Mouse (Mus musculus) thymus, adult 2 months (tissue): ENCODE results near the gene Syt16. TPM values are rescaled to one million over a fixed set of nuclear protein-coding genes. Genes with fewer than 3 reads are reported as not detected.

Experiments used
- DNase-seq: peaks from one replicate; pipeline ENCODE4 v3.0.0; 2021
- H3K27ac ChIP-seq: fragments of 200-500 bp; 2 replicates; pipeline ENCODE4 v1.5.1; 2012; ENCODE audit warnings: low read length, control low read depth; ENCODE audit not compliant: control insufficient read depth, insufficient read depth
- H3K27me3 ChIP-seq: fragments of 200-500 bp; 2 replicates; pipeline ENCODE4 v1.6.1; 2012; ENCODE audit warnings: mild to moderate bottlenecking, low read length, moderate library complexity, mixed read lengths; ENCODE audit not compliant: control insufficient read depth, insufficient read depth
- H3K36me3 ChIP-seq: fragments of 200-500 bp; 2 replicates; pipeline ENCODE4 v1.6.1; 2012; ENCODE audit warnings: mild to moderate bottlenecking, low read length, moderate library complexity; ENCODE audit not compliant: control insufficient read depth, insufficient read depth
- H3K4me1 ChIP-seq: fragments of 200-500 bp; replicated peaks from 2 replicates; pipeline ENCODE4 v1.6.1; 2012; ENCODE audit warnings: low read length; ENCODE audit not compliant: control insufficient read depth, insufficient read depth
- H3K4me3 ChIP-seq: fragments of 200-500 bp; 2 replicates; pipeline ENCODE4 v1.5.1; 2012; ENCODE audit warnings: mild to moderate bottlenecking, low read length, control low read depth, moderate library complexity; ENCODE audit not compliant: control insufficient read depth, insufficient read depth
- CTCF ChIP-seq: fragments of 200-500 bp; IDR thresholded peaks from 2 replicates; pipeline ENCODE4 v1.5.1; 2012; ENCODE audit warnings: mild to moderate bottlenecking, control low read depth, low read length, moderate library complexity, borderline replicate concordance; ENCODE audit not compliant: control insufficient read depth, poor library complexity, insufficient read depth; ENCODE audit errors: extremely low read depth
- POLR2A ChIP-seq: fragments of 200-500 bp; IDR thresholded peaks from 2 replicates; pipeline ENCODE4 v1.6.1; 2012; ENCODE audit warnings: mild to moderate bottlenecking, low read length, control low read depth, moderate library complexity; ENCODE audit not compliant: control insufficient read depth, poor library complexity, insufficient read depth; ENCODE audit errors: extremely low read depth
- WGBS: fragments of 180-500 bp; shearing (Covaris S2); methylation state at CpG from one replicate; pipeline ENCODE4 v1.1.7; 2018; 5-methylcytosine and 5-hydroxymethylcytosine counted together
- polyA plus RNA-seq: library from polyadenylated mRNA; depleted of rRNA; stranded (reverse); fragments of >200 nt; gene quantifications from 2 replicates; pipeline ENCODE4 v1.2.3, GENCODE M21; 2012

The Syt16 gene
- polyA plus RNA-seq, 1 experiment: not detected

DNA sequence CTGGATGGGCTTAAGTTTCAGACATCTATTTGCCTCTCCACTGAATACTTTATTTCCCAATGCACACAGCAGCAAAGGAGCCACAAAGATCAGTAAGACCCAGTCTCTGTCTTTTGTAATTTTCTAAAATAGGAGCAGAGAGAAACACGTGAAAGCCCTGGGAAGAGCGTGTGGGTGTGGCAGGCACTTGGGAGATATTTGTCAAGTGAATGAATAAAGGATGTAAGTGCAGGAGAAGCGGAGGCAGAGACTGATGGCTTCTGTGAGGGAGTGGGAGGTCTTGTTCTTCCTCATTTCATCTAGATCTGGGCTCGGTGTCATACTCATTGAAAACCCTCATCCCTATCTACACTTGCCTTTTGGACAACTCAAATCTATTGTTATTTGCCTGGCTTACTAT is 78.6 kb downstream of the Syt16 start:
- Histone ChIP-seq H3K4me1 (no peaks in the 10 kb centered on the region), H3K4me3 (no peak overlapping the region), H3K36me3 (no peaks in the 10 kb centered on the region), H3K27ac (no peak overlapping the region), H3K27me3 (no peaks in the 10 kb centered on the region)
- WGBS: 79% methylated on average over 4 of the region's 4 CpGs
- no peak for TF ChIP-seq POLR2A
- no peak for TF ChIP-seq CTCF
- no peak for DNase-seq

DNA sequence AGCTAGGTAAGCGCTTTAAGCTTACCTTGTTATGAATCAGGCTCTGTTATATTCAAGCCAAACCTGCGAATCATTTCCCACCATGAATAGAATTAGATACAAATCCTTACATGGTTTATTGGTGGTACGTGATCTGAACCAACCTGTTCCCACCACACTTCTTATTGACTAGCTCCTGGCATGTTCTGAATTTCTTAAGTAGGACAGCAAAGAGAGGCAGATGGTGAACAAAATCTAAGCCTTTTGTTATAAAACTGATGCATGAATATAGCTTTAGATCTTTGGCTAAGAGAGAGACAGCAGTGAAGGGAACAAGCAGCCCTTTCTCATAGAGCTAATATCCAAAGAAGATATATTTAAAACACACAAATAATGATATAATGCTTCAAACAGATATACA is 83.7 kb downstream of the Syt16 start:
- DNase-seq: no peak
- H3K4me3 ChIP-seq: no peak overlapping the region
- no peak overlapping the region for H3K27ac ChIP-seq
- no peak for TF ChIP-seq CTCF
- WGBS: 96% methylated on average over 3 of the region's 3 CpGs
- H3K4me1 ChIP-seq: no peaks in the 10 kb centered on the region
- H3K27me3 ChIP-seq: no peaks in the 10 kb centered on the region
- no peaks in the 10 kb centered on the region for H3K36me3 ChIP-seq

DNA sequence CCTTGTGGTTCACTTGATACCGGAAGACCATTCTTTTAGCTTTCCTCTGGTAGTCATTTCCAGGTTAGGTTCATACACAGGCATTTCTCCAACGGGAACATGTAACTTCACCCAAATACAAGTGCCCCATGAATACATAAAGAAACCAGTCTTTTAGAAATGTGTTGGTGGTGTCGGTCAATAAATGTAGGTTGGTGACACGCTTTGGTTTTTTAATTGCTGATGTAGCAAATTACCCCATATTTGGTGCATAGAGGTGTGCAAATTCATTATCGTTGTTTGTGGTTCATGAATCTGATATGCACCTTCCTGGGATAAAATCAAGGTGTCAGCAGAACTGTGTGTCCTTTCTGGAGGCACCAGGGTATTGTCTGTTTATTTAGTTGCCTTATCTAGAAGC is 86.9 kb downstream of the Syt16 start:
- Histone ChIP-seq H3K4me3 (no peak overlapping the region), H3K27ac (no peak overlapping the region), H3K27me3 (no peaks in the 10 kb centered on the region), H3K4me1 (no peaks in the 10 kb centered on the region), H3K36me3 (no peaks in the 10 kb centered on the region)
- TF ChIP-seq CTCF (no peak), POLR2A (no peak)
- no peak for DNase-seq
- 93% methylated on average over 5 of the region's 5 CpGs for whole genome bisulfite sequencing

DNA sequence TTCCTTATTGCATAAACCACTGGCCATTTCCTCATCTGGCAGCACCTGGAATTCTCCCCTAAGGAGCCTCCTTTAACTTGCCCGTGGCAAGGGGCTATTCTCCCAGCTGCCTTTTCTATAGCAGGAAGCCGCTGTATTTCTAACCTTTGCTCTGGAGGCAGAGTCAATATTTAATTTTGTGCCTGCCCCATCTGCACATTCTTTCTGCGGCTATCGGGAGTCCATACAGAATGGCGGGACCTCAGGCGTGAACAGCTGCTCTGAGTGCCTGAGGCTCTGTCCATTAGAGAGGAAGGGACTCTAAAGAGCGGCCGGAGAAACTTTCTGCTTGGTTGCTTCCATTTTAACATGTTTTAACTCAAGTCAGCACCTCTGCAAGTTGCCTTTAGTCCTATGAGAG is 89.6 kb downstream of the Syt16 start:
- H3K27ac ChIP-seq: no peak overlapping the region
- no peaks in the 10 kb centered on the region for H3K4me1 ChIP-seq
- no peak for DNase-seq
- no peaks in the 10 kb centered on the region for H3K36me3 ChIP-seq
- TF ChIP-seq POLR2A (no peak), CTCF (no peak)
- WGBS: 94% methylated on average over 8 of the region's 8 CpGs
- H3K27me3 ChIP-seq: no peaks in the 10 kb centered on the region
- H3K4me3 ChIP-seq: no peak overlapping the region

DNA sequence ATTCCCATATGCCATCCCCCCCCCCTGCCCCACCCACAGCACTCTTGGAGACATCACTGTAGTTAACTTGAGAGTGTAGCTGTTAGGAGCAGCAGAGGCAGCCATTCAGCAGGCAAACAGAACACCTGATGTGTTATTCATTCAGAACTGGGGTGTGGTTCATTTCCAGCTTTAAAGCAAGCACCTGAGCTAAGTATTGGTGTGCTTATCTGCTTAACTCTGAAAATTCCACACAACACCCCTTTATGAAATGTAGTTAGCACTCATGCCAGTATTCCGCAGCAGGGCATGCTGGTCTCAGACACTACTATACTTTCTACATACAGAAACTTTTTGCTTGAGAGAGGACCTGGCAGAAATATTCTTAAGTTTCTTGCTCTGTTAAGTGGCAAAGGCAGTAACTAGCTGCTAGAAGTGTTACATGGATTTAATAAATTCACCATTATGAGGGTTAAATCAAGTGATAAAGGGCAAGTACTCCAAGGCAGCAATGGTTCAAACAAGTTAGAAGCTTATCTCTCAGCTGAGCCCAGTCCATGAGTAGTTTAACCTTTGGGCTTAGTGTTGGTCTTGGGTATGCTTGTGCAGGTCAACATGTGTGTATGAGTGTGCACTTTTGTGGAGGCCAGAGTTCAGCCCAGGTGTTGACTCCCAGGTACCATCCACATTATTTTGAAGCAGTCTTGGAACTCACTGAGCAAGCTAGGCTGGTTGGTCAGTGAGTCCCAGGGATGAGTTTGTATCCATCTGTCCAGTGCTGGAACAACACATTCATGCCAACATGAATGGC is 92.1 kb downstream of the Syt16 start:
- H3K27me3 ChIP-seq: no peaks in the 10 kb centered on the region
- 96% methylated on average over 1 of the region's 1 CpGs for WGBS
- no peak overlapping the region for H3K27ac ChIP-seq
- no peaks in the 10 kb centered on the region for H3K4me1 ChIP-seq
- no peak for TF ChIP-seq CTCF
- TF ChIP-seq POLR2A: no peak
- no peaks in the 10 kb centered on the region for H3K36me3 ChIP-seq
- H3K4me3 ChIP-seq: no peak overlapping the region
- no peak for DNase-seq

DNA sequence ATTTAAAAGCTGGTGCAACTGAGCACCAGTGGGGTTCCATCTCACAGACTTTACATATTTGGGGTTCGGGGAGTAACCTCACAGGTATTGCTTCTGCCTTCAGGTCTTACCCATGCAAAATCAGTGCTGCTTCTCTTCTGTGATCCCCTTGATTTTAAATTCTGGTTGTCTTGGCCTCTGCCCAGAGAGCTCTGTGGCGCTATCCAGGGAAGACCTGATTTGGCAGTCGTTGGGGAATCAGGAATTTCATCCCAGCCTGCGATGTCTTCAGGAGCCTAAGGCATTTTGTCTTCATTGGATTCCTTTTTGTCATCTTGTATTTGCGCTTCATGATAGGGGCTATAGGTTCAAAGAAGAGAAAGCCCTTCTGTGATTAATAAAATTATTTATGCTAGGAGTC is 95.1 kb downstream of the Syt16 start:
- Histone ChIP-seq H3K36me3 (no peaks in the 10 kb centered on the region), H3K27me3 (no peaks in the 10 kb centered on the region), H3K4me1 (no peaks in the 10 kb centered on the region), H3K27ac (no peak overlapping the region), H3K4me3 (no peak overlapping the region)
- WGBS: 90% methylated on average over 5 of the region's 5 CpGs
- no peak for DNase-seq
- TF ChIP-seq CTCF (no peak), POLR2A (no peak)

DNA sequence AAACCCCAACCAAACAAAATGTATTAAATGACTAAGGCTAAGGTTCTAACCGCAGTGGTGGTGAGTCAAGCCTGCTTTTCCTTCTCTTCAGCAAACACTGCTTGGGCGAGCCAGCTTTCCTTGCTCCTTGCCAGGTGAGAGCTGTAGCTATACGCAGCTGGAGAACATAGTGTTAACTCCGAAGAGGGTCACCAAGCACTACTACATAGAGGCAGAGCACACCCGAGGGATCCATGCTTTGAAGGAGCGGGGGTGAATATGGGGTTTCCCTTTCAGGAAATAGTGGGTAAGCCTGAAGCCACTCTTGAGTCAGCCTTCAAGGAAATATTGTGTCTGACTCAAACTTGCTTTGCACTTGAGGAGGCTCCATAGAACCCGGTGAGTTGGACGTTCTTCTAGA is 95.6 kb downstream of the Syt16 start:
- no peak overlapping the region for H3K4me3 ChIP-seq
- no peak overlapping the region for H3K27ac ChIP-seq
- DNase-seq: no peak
- no peaks in the 10 kb centered on the region for H3K27me3 ChIP-seq
- no peaks in the 10 kb centered on the region for H3K4me1 ChIP-seq
- TF ChIP-seq CTCF (no peak), POLR2A (no peak)
- H3K36me3 ChIP-seq: no peaks in the 10 kb centered on the region
- 55% methylated on average over 8 of the region's 8 CpGs for WGBS
